Mouse (Mus musculus) megakaryocyte, embryonic 14.5 days (primary cell): ENCODE results near the gene Lrguk. TPM values are rescaled to one million over a fixed set of nuclear protein-coding genes. Genes with fewer than 3 reads are reported as not detected.

Experiments used
- H3K27me3 ChIP-seq: replicated peaks from 2 replicates; pipeline ENCODE3; 2012; ENCODE audit warnings: inconsistent platforms
- H3K36me3 ChIP-seq: replicated peaks from 2 replicates; pipeline ENCODE3; 2012; ENCODE audit warnings: low read length, inconsistent platforms, mixed read lengths
- H3K4me1 ChIP-seq: 2 replicates; pipeline ENCODE4 v1.6.1; 2012; ENCODE audit warnings: inconsistent platforms
- H3K4me3 ChIP-seq: replicated peaks from 2 replicates; pipeline ENCODE3; 2012; ENCODE audit warnings: moderate library complexity, mild to moderate bottlenecking, inconsistent platforms
- H3K9me3 ChIP-seq: 2 replicates; pipeline ENCODE4 v1.6.1; 2012; ENCODE audit warnings: inconsistent platforms
- FLI1 ChIP-seq: IDR thresholded peaks from 2 replicates; pipeline ENCODE4 v1.6.1; 2012; ENCODE audit warnings: low read length, inconsistent platforms, mixed read lengths
- GATA1 ChIP-seq: IDR thresholded peaks from 3 replicates; pipeline ENCODE4 v1.6.1; 2012; ENCODE audit warnings: mixed read lengths, low read length, inconsistent platforms, borderline replicate concordance
- polyA plus RNA-seq: library from polyadenylated mRNA; stranded (reverse); fragments of >175 nt; gene quantifications from 2 replicates; pipeline ENCODE4 v1.2.3, GENCODE M21; 2012; ENCODE audit warnings: low replicate concordance; ENCODE audit not compliant: insufficient read depth

The Lrguk gene
- polyA plus RNA-seq, 1 experiment: not detected

DNA sequence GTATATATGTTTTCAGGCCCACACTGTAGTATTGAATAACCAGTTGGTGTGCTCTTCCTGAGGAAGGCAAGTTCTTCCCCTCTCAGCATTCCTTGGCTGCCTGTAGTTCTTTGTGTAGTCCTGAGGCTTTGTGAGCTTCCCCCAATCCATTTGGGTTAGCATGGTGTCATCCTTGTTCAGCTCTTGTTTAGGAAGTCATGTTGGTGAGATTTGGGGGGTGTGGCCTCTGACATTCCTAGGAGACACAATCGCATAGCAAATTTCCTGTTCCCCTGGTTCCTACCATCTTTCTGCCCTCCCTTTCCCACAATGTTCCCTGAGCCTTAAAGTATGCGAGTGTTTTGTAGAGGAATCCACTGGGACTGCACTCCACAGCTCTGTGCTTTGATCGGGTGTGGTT lies 154.1 kb downstream of the Lrguk start:
- TF ChIP-seq FLI1 (no peak), GATA1 (no peak)
- peaks cover 10% of the 10 kb centered on the region; the same call in 1 of the 2 replicates for H3K9me3 ChIP-seq
- H3K36me3 ChIP-seq: no peaks in the 10 kb centered on the region

More for the DNA sequence above, 154.1 kb downstream of the Lrguk start:
- H3K4me1 ChIP-seq: peaks cover 9% of the 10 kb centered on the region
- no peak overlapping the region for H3K4me3 ChIP-seq
- peaks cover 2% of the 10 kb centered on the region for H3K27me3 ChIP-seq

Other genes with a start within 250 kb of the Lrguk start
- gene Slc35b4, start 147.7 kb downstream of the Lrguk start, polyA plus RNA-seq: 0.79 and 2.1 TPM in 2 replicates